Mouse (Mus musculus): ENCODE measurements at regions not wholly inside any gene's neighbourhood (a gene's known extent, or its start where the extent isn't known, plus 50 kb on each side); places are given as distances from the start of the nearest gene placed in this dataset.

- TF ChIP-seq GATA1 (IDR thresholded peaks at IDR 0.05; ENCODE audit: low read length): no peak
- TF ChIP-seq TAL1 (IDR thresholded peaks at IDR 0.05; ENCODE audit: low read length): no peak
Observed at GRCm38 (mm10) chr13:83378644-83379043, 125.2 kb upstream of the Mef2c start.
